Mouse (Mus musculus): Measurements from ENCODE around the gene Ctnna2. TPM values are rescaled to one million over a fixed set of nuclear protein-coding genes. Genes with fewer than 3 reads are reported as not detected.

Gene Ctnna2
- polyA plus RNA-seq, 1 experiment from 2014 or later: 7.2 TPM

- Histone ChIP-seq H3K9me3 (no peaks in the 10 kb centered on the region), H3K27ac (no peak overlapping the region), H3K4me3 (replicated peaks) (no peak overlapping the region), H3K4me1 (replicated peaks) (no peaks in the 10 kb centered on the region), H3K27me3 (replicated peaks) (no peaks in the 10 kb centered on the region), H3K4me2 (replicated peaks) (no peak overlapping the region), H3K9ac (no peak overlapping the region), H3K36me3 (no peaks in the 10 kb centered on the region)
- ATAC-seq: no peak
- 87% methylated on average over 1 of the region's 1 CpGs for WGBS
These were observed 968.5 kb downstream of the Ctnna2 start for GRCm38 (mm10) chr6:77011001-77011400.

- no peak overlapping the region for H3K9ac ChIP-seq
- 76% methylated on average over 3 of the region's 3 CpGs for WGBS
- ATAC-seq: no peak
- H3K27ac ChIP-seq: no peak overlapping the region
- no peaks in the 10 kb centered on the region for H3K9me3 ChIP-seq
- no peaks in the 10 kb centered on the region for H3K27me3 ChIP-seq (replicated peaks)
- H3K4me3 ChIP-seq (replicated peaks): no peak overlapping the region
- H3K36me3 ChIP-seq: no peaks in the 10 kb centered on the region
- no peak overlapping the region for H3K4me2 ChIP-seq (replicated peaks)
- H3K4me1 ChIP-seq (replicated peaks): no peaks in the 10 kb centered on the region
These were observed 987.4 kb downstream of the Ctnna2 start for GRCm38 (mm10) chr6:76992128-76992527.

- Histone ChIP-seq H3K27ac (no peak overlapping the region), H3K27me3 (replicated peaks) (no peaks in the 10 kb centered on the region)
- WGBS: 54% methylated on average over 4 of the region's 4 CpGs
These were observed 994.7 kb downstream of the Ctnna2 start for GRCm38 (mm10) chr6:76984773-76985172.

GRCm38 (mm10) chr6:76981651-76982050 is 997.8 kb downstream of the Ctnna2 start:
- no peak overlapping the region for H3K27ac ChIP-seq
- H3K9me3 ChIP-seq: no peaks in the 10 kb centered on the region
- no peak overlapping the region for H3K9ac ChIP-seq
- no peaks in the 10 kb centered on the region for H3K27me3 ChIP-seq (replicated peaks)
- H3K4me1 ChIP-seq (replicated peaks): no peaks in the 10 kb centered on the region
- no peak overlapping the region for H3K4me3 ChIP-seq (replicated peaks)
- ATAC-seq: no peak
- no peaks in the 10 kb centered on the region for H3K36me3 ChIP-seq
- H3K4me2 ChIP-seq (replicated peaks): no peak overlapping the region
- WGBS: 97% methylated on average over 1 of the region's 1 CpGs

More at GRCm38 (mm10) chr6:76984773-76985172, 994.7 kb downstream of the Ctnna2 start:
- Histone ChIP-seq H3K4me3 (replicated peaks) (no peak overlapping the region), H3K4me1 (replicated peaks) (no peaks in the 10 kb centered on the region), H3K9ac (no peak overlapping the region), H3K9me3 (no peaks in the 10 kb centered on the region), H3K4me2 (replicated peaks) (no peak overlapping the region), H3K36me3 (no peaks in the 10 kb centered on the region)
- ATAC-seq: no peak

GRCm38 (mm10) chr6:76979247-76979850 is 1000.1 kb downstream of the Ctnna2 start:
- WGBS: 73% methylated on average over 5 of the region's 5 CpGs
- Histone ChIP-seq H3K4me2 (replicated peaks) (no peak overlapping the region), H3K36me3 (no peaks in the 10 kb centered on the region), H3K4me1 (replicated peaks) (no peaks in the 10 kb centered on the region), H3K27me3 (replicated peaks) (no peaks in the 10 kb centered on the region), H3K9me3 (no peaks in the 10 kb centered on the region), H3K27ac (no peak overlapping the region), H3K4me3 (replicated peaks) (no peak overlapping the region), H3K9ac (no peak overlapping the region)
- ATAC-seq: no peak

- 13% methylated on average over 3 of the region's 3 CpGs for WGBS
- Histone ChIP-seq H3K9ac (no peak overlapping the region), H3K27ac (no peak overlapping the region), H3K27me3 (replicated peaks) (no peaks in the 10 kb centered on the region), H3K4me3 (replicated peaks) (no peak overlapping the region), H3K36me3 (no peaks in the 10 kb centered on the region), H3K4me1 (replicated peaks) (no peaks in the 10 kb centered on the region), H3K9me3 (no peaks in the 10 kb centered on the region), H3K4me2 (replicated peaks) (no peak overlapping the region)
- ATAC-seq: no peak
These were observed 1001.7 kb downstream of the Ctnna2 start for GRCm38 (mm10) chr6:76977817-76978216.

- H3K27me3 ChIP-seq (replicated peaks): no peaks in the 10 kb centered on the region
- H3K4me1 ChIP-seq (replicated peaks): no peaks in the 10 kb centered on the region
- no peak for ATAC-seq
- no peaks in the 10 kb centered on the region for H3K36me3 ChIP-seq
- H3K9ac ChIP-seq: no peak overlapping the region
- H3K27ac ChIP-seq: no peak overlapping the region
- H3K4me2 ChIP-seq (replicated peaks): no peak overlapping the region
- H3K9me3 ChIP-seq: no peaks in the 10 kb centered on the region
- 84% methylated on average over 1 of the region's 1 CpGs for WGBS
- H3K4me3 ChIP-seq (replicated peaks): no peak overlapping the region
These were observed 1005.2 kb downstream of the Ctnna2 start for GRCm38 (mm10) chr6:76974297-76974696.

- Histone ChIP-seq H3K4me2 (replicated peaks) (no peak overlapping the region), H3K27me3 (replicated peaks) (no peaks in the 10 kb centered on the region), H3K27ac (no peak overlapping the region), H3K9ac (no peak overlapping the region), H3K9me3 (no peaks in the 10 kb centered on the region), H3K4me3 (replicated peaks) (no peak overlapping the region), H3K4me1 (replicated peaks) (no peaks in the 10 kb centered on the region), H3K36me3 (no peaks in the 10 kb centered on the region)
- WGBS: 76% methylated on average over 5 of the region's 5 CpGs
- no peak for ATAC-seq
These were observed 1014.5 kb downstream of the Ctnna2 start for GRCm38 (mm10) chr6:76964998-76965432.

- 67% methylated on average over 4 of the region's 4 CpGs for WGBS
- no peak for ATAC-seq
These were observed 1071.4 kb downstream of the Ctnna2 start for GRCm38 (mm10) chr6:76908086-76908485.

GRCm38 (mm10) chr6:76897156-76897555 is 1082.3 kb downstream of the Ctnna2 start:
- no peak overlapping the region for H3K27ac ChIP-seq
- WGBS: 80% methylated on average over 1 of the region's 1 CpGs
- no peaks in the 10 kb centered on the region for H3K36me3 ChIP-seq
- no peaks in the 10 kb centered on the region for H3K4me1 ChIP-seq (replicated peaks)
- H3K9me3 ChIP-seq: no peaks in the 10 kb centered on the region
- no peaks in the 10 kb centered on the region for H3K27me3 ChIP-seq (replicated peaks)
- no peak overlapping the region for H3K4me2 ChIP-seq (replicated peaks)
- H3K9ac ChIP-seq: no peak overlapping the region
- H3K4me3 ChIP-seq (replicated peaks): no peak overlapping the region
- ATAC-seq: no peak

More at GRCm38 (mm10) chr6:76908086-76908485, 1071.4 kb downstream of the Ctnna2 start:
- H3K4me1 ChIP-seq (replicated peaks): no peaks in the 10 kb centered on the region
- H3K36me3 ChIP-seq: no peaks in the 10 kb centered on the region
- no peaks in the 10 kb centered on the region for H3K27me3 ChIP-seq (replicated peaks)
- no peaks in the 10 kb centered on the region for H3K9me3 ChIP-seq
- no peak overlapping the region for H3K9ac ChIP-seq
- no peak overlapping the region for H3K4me2 ChIP-seq (replicated peaks)
- no peak overlapping the region for H3K4me3 ChIP-seq (replicated peaks)
- H3K27ac ChIP-seq: no peak overlapping the region
